Mouse (Mus musculus) lung, postnatal 0 days (tissue): ENCODE results near the gene Rbak.

Experiments
- CTCF ChIP-seq: IDR thresholded peaks from 2 replicates; pipeline ENCODE4 v1.5.1; 2016; ENCODE audit warnings: antibody characterized with exemption, mild to moderate bottlenecking
- EP300 ChIP-seq: IDR thresholded peaks from 2 replicates; pipeline ENCODE4 v1.6.1; 2016; ENCODE audit warnings: antibody characterized with exemption, mild to moderate bottlenecking, control low read depth

DNA sequence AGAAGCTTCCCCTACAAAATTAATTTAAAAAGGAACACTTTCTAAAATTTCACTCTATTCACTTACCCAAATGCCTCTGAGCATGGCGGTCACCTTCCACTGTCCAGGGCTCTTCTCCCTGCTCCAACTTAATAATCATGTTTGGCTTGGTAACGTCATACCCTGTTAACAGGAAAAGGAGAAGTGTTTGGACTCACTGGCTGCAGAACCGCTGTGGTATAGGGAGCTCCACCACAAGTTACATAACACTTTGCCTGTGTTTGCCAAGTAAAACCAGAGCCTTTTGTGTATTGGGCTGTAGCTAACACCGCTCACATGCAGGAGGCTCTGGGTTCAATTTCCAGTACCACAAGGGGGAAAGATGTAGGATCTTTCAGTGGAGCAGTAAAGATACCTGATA lies 4.6 kb downstream of the Rbak start:
- no peak for TF ChIP-seq CTCF
- TF ChIP-seq EP300, result no peak
